Mouse (Mus musculus): Measurements from ENCODE around the gene Scube3.

DNA sequence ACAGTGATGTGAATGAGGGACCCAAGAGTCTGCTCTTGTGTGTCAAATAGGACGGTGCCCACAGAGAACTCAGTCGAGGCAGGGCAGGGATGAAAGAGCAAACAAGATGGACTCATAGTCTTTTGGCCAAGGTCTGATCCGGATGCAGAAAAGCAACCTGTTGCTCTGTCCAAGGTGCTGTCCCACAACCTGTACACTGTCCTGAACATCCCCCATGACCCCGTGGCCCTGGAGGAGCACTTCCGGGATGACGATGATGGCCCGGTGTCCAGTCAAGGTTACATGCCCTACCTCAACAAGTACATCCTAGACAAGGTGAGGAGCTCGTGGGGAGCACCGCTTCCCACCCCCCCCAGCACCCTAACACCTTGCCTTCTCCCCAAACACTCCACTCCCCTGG lies 74.8 kb downstream of the Scube3 start:
- no peak for TF ChIP-seq POLR2A (IDR thresholded peaks at IDR 0.05; ENCODE audit: insufficient read depth, low read depth, low read length)
- no peak for TF ChIP-seq CTCF (IDR thresholded peaks at IDR 0.05; ENCODE audit: insufficient read depth, low read depth, low read length)
